Mouse (Mus musculus): ENCODE measurements at regions not wholly inside any gene's neighbourhood (a gene's known extent, or its start where the extent isn't known, plus 50 kb on each side); places are given as distances from the start of the nearest gene placed in this dataset.
"Not testable (repeated sequence)": the region's sequence is repeated elsewhere in the genome, so short reads cannot be mapped to it uniquely, and the experiment has no call there.

GRCm38 (mm10) chr14:12957896-12958295, 135.0 kb upstream of the Cadps start:
- TF ChIP-seq POLR2A (IDR thresholded peaks at IDR 0.05; ENCODE audit: insufficient read length, low read depth); TCF12 (IDR thresholded peaks at IDR 0.05; ENCODE audit: insufficient read depth, poor library complexity, severe bottlenecking); USF1 (IDR thresholded peaks at IDR 0.05; ENCODE audit: low read depth); TCF3 (IDR thresholded peaks at IDR 0.05; ENCODE audit: insufficient read length, low read depth); CEBPB (IDR thresholded peaks at IDR 0.05; ENCODE audit: insufficient read depth, poor library complexity, severe bottlenecking); MYOD1 (IDR thresholded peaks at IDR 0.05; ENCODE audit: control insufficient read depth in 1 of 3, insufficient read length in 2 of 3, low read depth in 2 of 3): not testable (repeated sequence)
